ENCODE assay signal across 18 mouse cellular contexts in genomic region chr8:126379580-126379979, GRCm38 (mm10).
"Had no signal": no experiment of that assay in that cellular context is flagged by ENCODE, and none has a peak within 500 bp of the region (broad histone marks: within the 10 kb centered on the region; RNA-seq: fewer than 3 reads in every experiment).

No protein-coding gene starts in this region.

- ATAC-seq: liver, postnatal 0 days; lung, postnatal 0 days; midbrain, embryonic 13.5 days; midbrain, embryonic 15.5 days had no signal

- H3K36me3 ChIP-seq: liver, embryonic 15.5 days; lung, embryonic 15.5 days; midbrain, embryonic 13.5 days; midbrain, embryonic 15.5 days; neural tube, embryonic 12.5 days; stomach, embryonic 15.5 days had no signal

- H3K27me3 ChIP-seq: liver, embryonic 15.5 days; lung, embryonic 15.5 days; midbrain, embryonic 15.5 days; neural tube, embryonic 12.5 days; stomach, embryonic 15.5 days had no signal

- DNase-seq: liver, postnatal 0 days; lung, adult 2 months; lung, postnatal 14 days; lung, postnatal 36 days; right cerebral cortex, postnatal 14 days; thymus, postnatal 25 days; thymus, postnatal 4 days had no signal

- H3K27ac ChIP-seq: liver, embryonic 15.5 days; lung, embryonic 15.5 days; macrophage; midbrain, embryonic 13.5 days; midbrain, embryonic 15.5 days; neural tube, embryonic 12.5 days; stomach, embryonic 15.5 days; stomach, postnatal 0 days had no signal

- H3K9me3 ChIP-seq: liver, embryonic 15.5 days; lung, embryonic 15.5 days; megakaryocyte, embryonic 14.5 days; midbrain, embryonic 13.5 days; midbrain, embryonic 15.5 days; neural tube, embryonic 12.5 days; stomach, embryonic 15.5 days had no signal

- H3K9ac ChIP-seq: liver, embryonic 15.5 days; liver, postnatal 0 days; lung, embryonic 15.5 days; midbrain, embryonic 13.5 days; midbrain, embryonic 15.5 days; neural tube, embryonic 12.5 days; stomach, embryonic 15.5 days had no signal

- H3K4me1 ChIP-seq: liver, embryonic 15.5 days; lung, embryonic 15.5 days; midbrain, embryonic 13.5 days; midbrain, embryonic 15.5 days; neural tube, embryonic 12.5 days; stomach, embryonic 15.5 days had no signal

- H3K4me2 ChIP-seq: liver, embryonic 15.5 days; lung, embryonic 15.5 days; midbrain, embryonic 11.5 days; midbrain, embryonic 13.5 days; midbrain, embryonic 15.5 days; neural tube, embryonic 12.5 days; stomach, embryonic 15.5 days had no signal

- H3K4me3 ChIP-seq: liver, embryonic 15.5 days; lung, embryonic 15.5 days; megakaryocyte, embryonic 14.5 days; midbrain, embryonic 13.5 days; midbrain, embryonic 15.5 days; neural tube, embryonic 12.5 days; stomach, embryonic 15.5 days had no signal
